Mouse (Mus musculus) induced T-regulatory cell, adult 2 months (primary cell): Measurements from ENCODE around the gene Otud7a.

Source experiments
- DNase-seq: peaks from one replicate; pipeline ENCODE4 v3.0.0-alpha.2; 2012; ENCODE audit warnings: low read depth

The Otud7a gene

DNA sequence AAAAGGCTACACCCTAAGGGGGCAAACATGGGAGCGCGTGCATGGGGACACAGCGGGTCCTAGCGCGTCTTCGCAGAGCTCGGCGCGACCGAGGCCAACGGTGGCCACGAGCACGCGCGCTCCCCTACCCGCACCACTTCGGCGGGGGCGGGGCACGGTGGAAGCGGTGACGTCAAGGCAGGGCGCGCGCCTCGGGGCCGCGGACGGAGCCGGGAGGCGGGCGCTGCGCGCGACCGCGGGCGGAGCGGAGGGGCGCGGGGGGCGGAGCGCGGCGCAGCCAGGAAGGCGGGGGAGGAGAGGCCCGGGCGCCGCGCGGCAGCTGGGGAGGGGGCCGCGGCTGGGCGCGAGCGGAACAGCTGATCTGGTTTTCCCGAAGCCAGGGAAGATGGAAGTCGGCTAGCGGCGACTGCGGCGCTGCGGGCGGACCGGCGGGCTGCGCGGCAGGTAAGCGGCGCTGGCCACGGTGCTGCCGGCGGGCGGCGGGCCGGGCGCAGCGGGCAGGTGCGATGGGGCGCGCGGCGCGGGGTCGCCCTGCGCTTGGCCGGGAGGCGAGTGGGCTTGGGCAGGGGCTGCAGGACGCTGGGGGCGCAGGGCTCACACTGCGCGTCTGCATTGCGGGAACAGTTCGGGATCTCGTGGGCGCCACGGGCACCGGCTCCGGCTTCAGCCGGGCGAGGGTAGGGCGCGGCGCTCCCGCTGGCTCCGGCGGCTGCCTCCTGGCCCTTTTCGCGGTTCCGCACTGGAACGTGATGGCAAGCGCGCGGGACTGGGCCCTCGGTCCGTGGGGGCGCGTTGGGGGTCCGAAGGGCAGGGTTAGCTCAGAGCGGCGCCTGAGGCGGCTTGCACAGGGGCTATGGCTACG lies at the start of gene Otud7a:
TSS of gene Otud7a (plus strand) at position 268 of the 862 bp plus-strand sequence.
- DNase-seq: no peak

DNA sequence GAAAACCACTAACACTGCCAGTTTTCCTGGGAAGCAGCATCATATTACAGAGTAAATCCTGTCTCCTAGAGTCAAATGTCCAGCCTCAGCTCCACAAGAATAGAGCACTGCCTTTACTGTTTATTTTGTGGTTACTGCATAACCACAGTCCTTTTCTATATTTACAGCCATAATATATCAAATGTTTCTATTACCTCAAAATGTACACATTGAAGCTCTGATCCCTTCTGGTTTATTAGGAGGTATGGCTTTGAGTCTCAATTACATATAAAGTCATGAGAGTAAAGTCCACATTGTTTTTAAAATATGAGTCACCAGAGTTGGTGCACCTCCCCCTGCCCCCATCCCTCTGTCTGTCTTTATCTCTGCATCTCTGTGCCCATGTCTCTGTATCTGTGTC lies 38.6 kb upstream of the Otud7a start:
- DNase-seq: no peak

DNA sequence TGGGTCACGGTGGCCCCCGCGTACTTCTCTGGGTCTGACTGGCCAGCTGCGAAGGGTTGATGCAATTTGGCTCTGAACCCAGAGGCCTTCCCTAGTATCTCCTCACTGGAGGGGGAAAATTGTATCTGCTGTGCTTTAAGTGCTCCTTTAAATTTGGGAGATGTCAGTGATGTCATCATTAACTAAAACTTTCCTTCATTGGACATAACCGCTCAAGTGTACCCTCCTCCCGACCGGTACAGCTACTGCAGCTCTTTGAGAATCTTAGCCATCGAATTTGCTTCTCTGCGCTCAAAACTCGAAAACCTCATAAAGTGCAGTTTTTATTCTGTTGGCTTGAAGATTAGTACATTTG lies 772 bp downstream of the Otud7a start:
- DNase-seq: no peak

DNA sequence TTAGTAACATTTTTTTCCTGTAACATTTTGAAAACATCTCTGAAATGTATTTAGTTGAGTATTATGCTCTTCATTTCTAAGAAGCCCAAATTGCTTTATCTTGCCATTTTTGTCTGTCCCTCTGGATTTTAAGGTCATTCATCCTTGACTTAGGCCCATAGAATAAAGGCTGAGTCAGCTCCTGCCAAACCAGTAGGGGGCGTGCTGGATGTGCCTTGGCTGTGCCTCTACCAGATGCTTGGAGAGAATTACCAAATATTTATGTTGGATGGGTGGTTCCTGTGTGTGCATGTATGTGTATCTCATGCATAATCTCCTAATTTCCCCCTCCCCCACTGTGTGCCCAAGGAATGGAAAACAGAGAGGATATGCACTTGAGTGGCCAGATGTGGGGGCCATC lies 2.4 kb downstream of the Otud7a start:
- DNase-seq: no peak

DNA sequence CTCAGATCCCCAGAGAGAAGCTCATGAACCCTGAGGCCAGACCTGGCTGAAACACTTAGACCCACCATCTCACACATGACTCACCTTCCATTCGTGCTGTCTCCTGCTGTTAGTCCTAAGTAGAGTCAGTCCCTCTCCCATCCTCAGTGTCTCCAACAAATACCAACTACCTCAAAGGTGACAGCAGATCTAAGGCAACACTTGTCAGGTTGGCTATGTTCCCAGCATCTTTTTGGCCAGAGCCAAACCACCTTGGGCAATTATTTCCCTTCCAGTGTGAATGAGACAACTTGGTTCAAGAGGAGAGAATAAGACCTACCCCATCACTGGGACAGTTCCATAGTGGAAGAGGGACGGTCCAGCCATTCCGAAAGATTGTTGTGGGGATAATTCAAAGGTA lies 10.7 kb downstream of the Otud7a start:
- DNase-seq: no peak

DNA sequence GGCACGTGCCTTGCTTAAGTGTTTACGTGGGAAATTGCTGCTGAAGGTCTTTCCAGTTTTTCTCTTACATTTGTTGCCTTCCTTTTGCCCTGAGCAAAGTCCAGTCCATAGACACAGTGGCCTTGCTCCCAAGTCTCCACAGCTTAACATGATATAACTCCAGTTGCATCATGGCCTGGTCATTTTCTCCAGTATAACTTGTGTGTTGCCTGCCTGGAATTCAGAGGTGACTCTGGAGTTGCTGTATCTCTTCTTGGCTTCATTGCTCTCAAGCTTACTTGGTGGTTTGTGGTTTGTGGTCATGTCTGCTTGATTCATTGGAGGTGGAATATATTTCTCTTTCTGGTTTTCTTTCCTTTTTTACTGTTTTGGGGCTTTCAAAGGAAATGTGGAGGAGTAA lies 17.7 kb downstream of the Otud7a start:
- DNase-seq: no peak

DNA sequence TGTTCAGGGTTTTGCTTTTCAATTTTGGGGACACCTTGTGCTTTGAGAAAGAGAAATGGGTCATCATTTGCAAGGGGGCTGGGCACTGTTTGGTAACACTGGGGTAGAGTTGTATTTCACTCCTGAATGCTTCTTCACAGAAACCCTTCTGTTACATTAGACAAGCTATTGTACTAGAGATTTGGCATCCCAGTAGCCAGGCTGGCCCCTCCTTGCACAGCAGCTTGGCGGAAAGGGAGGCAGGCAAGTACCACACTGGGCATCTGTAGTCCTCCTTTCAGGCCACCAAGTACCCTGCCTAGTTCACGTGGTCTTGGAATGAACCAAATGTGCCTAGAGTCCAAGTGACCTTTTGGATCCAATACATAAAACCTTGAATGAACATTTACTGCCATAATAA lies 18.1 kb downstream of the Otud7a start:
- DNase-seq: no peak

DNA sequence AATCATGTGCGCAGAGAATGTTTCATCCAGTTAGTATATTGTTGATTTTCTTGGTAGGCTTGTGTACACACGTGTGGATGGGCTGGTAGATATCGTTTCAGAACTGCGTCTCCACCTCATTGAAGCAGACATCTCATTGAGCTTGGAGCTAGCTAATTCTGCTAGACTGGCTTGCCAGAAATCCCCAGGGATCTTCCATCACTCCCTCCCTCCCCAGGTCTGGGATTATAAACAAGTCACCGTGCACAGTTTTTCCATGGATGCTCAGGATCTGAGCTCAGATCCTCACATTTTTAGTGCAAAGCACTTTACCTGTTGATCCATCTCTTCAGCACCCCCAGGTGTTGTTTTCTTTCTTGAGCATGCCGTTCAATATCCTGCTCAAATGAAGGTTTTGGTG lies 22.2 kb downstream of the Otud7a start:
- DNase-seq: no peak

DNA sequence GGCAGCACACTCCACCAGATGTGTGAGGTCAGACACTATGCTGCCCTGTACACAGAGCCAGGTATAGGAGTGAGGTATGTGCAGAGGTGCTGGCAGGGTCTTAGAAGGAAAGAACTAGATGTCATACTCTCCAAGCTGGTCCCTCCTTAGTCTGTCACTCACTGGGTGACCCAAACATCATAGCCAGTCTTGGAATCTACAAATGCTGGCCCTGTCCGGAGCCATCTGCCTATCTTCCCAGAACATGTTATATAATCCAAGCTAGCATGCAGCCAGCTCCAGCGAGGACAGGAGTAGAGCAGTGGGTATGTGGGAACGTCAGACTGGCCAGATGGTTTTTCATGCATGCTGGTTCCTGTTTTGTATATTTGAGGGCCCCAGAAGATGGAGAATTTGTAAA lies 23.7 kb downstream of the Otud7a start:
- DNase-seq: no peak

DNA sequence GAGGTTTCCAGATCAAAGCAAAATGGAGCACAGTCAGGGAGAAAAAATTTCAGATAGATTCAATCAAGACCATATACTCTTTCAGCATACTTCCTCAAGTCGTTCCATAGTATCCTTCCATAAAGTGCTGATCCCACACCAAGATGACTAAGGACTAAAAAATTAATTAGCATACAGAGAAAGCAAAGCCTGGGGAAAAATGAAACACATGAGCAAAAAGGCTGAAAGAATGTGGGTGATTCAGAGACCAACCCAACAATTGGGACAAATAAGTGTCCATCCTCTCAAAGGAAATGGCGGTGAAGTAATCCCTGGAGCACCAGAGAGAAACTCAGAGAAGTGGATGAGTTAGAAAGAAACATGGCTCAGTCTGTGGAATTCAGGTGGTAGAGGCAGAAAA lies 38.5 kb downstream of the Otud7a start:
- no peak for DNase-seq

DNA sequence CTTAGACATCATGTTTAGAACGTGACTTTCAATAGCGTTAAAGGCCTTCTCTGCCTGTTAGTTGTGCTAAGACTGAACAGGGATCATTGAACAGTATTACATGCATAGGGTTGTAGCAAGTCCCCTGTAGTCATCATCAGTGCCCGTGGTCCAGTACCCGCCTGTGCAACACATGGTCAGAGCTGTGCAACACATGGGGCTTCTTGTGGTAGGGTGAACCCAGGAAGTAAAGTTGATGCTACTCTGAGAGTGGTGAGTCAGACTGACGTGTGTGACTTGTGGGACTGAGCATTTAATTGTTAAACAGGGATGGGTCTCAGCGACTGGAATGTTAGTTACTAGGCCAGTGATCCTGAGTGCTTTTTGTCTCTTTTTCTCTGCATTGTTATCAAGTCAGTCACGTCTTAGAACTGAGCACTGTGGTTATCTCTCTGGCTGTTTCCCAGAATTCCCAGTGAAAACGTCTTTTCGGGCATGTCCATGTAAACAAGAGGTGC lies 52.5 kb downstream of the Otud7a start:
- no peak for DNase-seq

DNA sequence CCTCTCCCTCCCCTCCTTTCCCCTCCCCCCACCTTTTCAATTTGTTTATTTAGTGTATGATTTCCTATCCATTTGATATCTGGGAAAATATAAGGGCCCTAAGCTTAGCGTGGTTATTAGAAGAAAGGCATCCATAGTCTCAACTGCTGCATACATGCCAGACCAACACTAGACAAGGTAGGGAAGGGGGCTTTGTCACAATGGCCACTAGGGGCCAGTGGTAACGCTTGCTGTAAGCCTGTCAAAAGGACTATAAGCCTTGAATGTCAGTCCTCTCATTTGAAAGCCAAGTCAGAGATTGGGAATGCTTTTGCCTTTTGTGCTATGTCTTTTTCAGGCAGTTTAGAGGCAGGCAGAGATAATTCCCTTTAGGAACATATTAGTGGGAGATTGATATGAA lies 59.7 kb downstream of the Otud7a start:
- no peak for DNase-seq

DNA sequence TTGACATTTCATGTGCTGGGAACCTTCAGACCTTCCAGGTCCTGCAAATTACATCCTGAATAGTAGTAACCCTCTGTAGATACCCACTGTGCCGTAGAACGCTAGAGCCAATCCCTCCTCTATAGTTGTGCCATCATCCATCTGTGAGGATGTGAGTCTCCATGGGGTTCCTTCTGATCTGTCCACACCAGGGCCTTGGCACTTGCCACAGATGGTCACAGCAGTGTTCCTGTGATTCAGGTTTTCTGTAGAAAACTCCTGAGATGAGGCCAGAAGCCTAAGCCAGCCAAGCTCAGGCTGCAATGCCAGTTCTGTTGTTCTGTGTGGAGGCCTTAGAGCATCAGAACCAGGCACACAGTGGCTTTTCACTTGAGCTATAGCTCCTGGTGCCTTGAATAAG lies 63.5 kb downstream of the Otud7a start:
- no peak for DNase-seq

DNA sequence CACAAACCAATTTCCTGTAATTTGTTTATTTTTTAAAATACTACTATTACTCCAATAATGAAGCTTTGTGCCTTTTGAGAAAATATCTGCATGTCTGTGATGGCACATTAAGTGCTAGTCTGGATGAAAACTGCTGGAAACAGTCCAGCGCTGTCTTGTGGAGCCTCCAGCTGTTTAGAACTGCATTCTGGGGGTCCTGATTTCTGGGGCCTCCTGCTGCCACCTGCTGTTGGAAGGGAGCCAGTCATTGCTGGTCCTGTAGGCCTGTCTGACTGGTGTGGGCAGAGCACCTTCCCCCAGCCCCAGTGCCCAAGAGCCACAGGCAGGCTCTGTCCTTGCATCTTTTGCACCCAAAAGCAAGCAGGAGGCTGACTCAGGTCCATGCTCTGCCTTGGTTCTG lies 65.3 kb downstream of the Otud7a start:
- no peak for DNase-seq

DNA sequence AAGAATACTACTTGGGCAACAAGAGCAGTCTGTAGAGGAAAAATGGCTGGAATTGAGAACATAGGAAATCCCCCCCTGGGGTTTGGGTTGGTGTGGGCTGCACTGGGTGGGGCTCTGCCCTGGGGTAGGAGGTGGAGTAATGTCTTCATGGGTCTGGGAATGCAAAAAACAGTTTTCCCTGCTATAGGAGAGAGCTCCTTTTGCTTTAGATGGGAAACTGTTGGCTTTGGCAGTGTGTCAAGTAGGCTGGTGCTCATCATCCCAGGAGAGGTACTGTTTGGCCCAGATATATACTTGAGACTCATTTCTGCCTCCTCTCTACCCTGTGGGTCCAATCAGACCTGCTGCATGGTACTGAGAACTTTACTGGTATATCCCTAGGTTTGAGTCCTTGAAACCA lies 66.9 kb downstream of the Otud7a start:
- DNase-seq: no peak

DNA sequence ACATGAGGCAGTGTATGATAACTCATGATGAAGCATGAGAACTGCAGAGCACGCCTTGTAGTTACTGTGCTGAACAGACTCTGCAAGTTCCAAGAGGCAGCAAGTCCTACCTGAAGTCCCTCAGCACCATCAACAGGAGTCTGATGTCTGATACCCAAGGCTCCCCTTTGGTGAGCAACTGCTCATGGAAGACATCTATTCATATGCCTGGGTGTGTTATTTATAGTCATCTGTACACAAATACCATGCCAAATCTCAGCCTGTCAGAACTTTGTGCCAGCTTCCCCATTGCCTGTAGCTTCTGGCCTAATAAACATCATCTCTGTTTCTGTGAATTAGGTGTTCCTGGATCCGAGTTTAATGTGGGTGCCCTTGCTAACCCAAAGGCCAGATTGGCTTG lies 68.0 kb downstream of the Otud7a start:
- DNase-seq: no peak

DNA sequence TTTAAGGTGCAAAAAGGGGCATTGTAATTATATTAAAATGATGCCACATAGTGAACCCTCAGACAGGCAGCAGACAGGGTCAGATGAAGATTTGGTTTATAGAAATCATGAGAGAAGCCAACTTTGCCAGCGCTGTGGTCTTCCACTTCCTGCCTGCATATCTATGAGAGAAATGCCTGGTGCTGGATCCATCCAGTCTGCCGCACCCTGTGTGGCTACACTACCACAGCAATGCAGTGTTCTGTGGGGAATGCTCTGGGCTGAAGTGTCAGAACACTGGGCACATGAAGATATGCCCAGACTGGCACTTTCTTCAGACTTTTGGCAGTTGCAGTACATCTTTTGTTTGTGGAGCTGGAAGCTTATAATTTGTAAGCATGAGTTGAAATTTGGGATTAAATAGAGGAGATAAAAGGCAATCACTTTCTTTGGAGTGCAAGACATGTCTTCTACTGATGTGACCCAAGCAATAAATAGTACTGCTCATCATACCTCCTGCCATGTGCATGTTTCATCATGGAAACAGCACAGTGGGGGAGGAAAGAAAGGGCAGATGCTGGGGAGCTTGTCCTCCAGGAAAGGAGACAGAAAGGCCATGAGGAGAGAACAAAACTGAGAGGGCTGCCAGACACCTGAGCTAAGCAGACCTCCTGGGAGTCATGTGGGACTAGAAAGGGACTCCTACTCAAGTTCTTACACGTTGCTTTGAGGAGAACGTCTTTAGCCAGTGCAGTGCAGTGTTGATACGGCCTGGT lies 71.8 kb downstream of the Otud7a start:
- DNase-seq: no peak

DNA sequence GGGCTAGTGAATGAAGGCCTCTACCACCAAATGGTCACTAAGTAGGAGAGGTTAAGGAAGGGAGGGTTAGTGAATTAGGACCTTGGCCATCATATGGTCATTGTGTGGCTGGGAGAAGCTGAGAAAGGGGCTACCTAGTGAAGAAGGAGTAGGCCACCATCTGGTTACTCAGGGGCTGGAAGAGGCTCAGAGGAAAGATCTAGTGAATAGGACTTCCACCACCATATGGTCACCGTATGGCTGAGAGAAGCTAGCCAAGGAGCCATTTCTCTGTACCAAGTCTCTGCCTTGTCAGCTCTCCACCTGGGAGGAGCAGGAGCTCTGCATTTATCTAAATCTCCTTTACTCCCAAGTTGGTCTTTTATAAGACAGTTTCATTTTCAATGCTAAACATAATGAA lies 75.7 kb downstream of the Otud7a start:
- no peak for DNase-seq

DNA sequence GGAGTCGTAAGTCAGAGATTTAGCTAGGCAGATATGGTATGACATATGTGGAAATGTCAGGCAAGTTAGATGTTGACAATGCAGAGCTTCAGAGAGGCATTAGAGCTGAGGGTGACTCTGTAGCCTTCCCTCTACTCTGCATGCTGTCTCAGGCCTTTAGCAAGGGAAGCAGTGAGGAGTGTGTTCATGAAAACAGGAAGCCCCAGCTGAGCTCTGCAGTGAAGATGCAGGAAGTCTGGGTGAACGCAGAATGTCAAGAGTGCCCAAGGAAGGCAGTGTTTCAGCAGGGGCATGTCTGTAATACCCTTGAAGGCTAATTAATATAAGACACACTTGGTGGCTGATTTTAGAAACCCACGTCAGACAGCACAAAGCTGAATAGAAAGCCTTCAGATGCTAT lies 77.9 kb downstream of the Otud7a start:
- DNase-seq: no peak

DNA sequence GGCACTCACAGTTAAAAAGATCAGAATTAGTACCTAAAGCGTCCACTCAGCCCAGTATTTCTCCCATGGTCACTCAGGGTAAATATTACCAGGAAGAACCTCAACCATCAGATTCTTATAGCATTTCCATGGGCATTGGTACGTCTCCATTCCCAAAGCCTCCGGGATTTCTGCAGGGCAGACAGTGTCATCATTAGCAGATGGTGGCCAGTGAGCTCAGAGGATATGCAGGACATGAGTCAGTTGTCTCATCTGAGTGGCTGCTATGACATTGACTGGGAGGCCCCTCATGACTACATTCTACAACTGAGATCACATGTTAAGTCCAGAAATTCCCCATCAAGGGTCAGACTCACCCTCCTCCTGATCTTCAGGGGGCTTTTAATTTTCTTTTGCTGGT lies 78.5 kb downstream of the Otud7a start:
- DNase-seq: no peak

DNA sequence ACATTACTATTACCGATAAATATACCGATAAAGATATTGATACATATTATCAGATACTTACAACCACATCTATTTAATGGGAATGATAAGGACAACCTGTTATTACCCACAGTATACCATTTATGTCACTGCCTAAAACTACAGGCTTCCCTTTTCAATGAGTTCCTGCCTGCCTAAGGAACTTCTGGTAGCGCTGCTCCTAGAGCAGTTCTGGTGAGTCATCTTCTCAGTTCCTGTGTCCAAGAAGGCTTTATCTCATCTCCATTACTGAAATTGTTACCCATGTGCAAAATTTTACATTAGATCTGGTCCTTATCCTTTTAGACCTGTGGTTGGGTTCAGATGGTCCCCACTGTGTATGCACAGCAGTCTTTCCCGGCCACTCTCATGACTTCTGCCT lies 95.7 kb downstream of the Otud7a start:
- no peak for DNase-seq

DNA sequence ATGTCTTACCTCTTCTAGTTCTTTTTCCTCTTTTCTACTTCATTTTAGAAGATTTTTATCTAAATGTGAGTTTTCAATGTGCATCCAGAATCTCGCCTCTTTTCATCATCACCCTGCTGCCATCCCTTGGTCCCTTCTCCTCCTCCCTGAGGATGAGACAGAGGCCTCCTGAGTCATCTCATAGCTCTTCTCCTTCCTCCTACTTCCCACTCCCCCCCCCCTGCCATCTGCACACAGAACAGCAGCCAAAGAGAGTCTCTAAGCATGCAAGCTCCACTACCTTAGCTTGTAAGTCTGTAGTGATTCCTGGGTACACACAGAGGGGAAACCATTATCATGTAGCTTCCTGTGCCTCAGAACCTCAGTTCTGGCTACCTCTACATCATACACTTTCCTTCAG lies 109.9 kb downstream of the Otud7a start:
- no peak for DNase-seq

DNA sequence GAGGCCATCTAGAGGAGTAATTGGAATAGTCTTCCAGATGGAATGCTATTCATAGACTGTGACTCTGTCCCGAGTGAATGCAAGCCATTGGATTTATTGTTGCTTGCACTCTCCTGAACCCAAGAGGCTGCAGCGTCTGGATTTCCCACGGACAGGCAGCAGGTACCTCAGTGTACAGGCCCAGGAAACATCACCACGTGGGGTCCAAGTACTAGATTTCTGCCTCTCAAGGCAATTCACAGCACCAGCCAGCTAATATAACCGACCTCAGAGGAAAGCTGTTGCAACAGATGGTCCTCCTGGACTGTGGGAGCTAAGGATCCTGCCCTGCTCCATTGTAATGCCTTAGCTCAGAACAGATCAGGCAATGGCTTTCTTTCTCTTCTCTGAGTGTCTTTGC lies 111.8 kb downstream of the Otud7a start:
- no peak for DNase-seq

DNA sequence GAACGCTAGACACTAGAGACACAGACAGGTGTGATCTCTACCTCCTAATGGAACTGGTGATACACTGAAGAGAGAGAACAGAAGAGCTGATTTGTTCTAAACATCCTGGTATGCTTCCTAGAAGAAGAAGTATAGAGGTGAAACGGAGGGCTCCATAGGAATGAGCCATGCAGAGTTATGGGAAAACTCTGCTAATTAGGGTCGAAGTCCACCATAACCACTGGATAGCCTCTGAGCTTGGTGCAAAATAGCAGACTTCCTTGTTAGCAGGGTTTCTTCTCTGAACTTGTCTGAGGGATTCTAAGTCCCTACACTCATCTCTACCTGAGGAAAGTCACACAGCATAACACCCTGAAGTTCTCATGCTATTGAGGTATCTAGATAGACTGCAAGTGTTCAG lies 114.4 kb downstream of the Otud7a start:
- no peak for DNase-seq
